ENCODE assay signal across 20 mouse cellular contexts in the genomic region with DNA sequence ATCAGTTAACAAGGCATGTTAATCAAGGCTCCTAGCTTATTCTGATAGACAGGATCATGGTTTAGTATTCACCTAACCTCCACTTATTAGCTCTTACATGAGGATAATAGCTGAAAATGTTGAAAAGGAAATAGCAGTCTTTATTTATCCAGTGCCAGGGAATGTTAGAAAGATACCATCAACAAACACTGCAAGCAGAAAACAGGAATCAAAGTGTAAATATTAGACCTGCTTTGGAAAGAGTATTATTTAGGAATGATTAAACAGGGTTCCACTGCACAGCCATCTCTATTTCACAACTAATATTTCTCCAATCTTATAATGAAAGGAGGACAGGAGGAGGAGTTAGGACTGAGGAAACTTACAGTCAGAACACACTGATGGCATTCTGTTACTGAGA.
A peak's percentile ranks its signal among the peaks of the same experiment; 100 is the strongest.
DNase-seq lines count a peak whose midpoint lies in the region; ATAC-seq and TF ChIP-seq lines count a peak whose summit lies in the region.
"Had no signal": no experiment of that assay in that cellular context is flagged by ENCODE, and none has a peak within 500 bp of the region (broad histone marks: within the 10 kb centered on the region; RNA-seq: fewer than 3 reads in every experiment).

No protein-coding gene starts in this region.

- no peak overlapping the region for H3K9ac ChIP-seq in forebrain, embryonic 16.5 days (replicated peaks; ENCODE audit: low read depth, low read length)
- H3K9ac ChIP-seq in liver, embryonic 12.5 days, result no peak overlapping the region
- no peak overlapping the region for H3K9ac ChIP-seq in liver, embryonic 11.5 days (ENCODE audit: low read depth, low read length)
- no peak overlapping the region for H3K9ac ChIP-seq in liver, postnatal 0 days (replicated peaks)
- no peak overlapping the region for H3K9ac ChIP-seq in midbrain, embryonic 16.5 days (ENCODE audit: low read depth, low read length)
- H3K9ac ChIP-seq: embryonic facial prominence, embryonic 15.5 days; intestine, embryonic 15.5 days; limb, embryonic 15.5 days; lung, embryonic 14.5 days had no signal

- no peaks in the 10 kb centered on the region for H3K36me3 ChIP-seq in forebrain, embryonic 10.5 days (replicated peaks)
- no peaks in the 10 kb centered on the region for H3K36me3 ChIP-seq in forebrain, embryonic 16.5 days (ENCODE audit: control insufficient read depth, insufficient read depth)
- H3K36me3 ChIP-seq in liver, embryonic 12.5 days, result no peaks in the 10 kb centered on the region
- H3K36me3 ChIP-seq in liver, embryonic 11.5 days (ENCODE audit: control insufficient read depth, insufficient read depth, low read length), result no peaks in the 10 kb centered on the region
- no peaks in the 10 kb centered on the region for H3K36me3 ChIP-seq in liver, postnatal 0 days (replicated peaks; ENCODE audit: insufficient read depth, low read length)
- H3K36me3 ChIP-seq in midbrain, embryonic 16.5 days (ENCODE audit: control insufficient read depth, insufficient read depth, low read length), result no peaks in the 10 kb centered on the region
- H3K36me3 ChIP-seq: embryonic facial prominence, embryonic 15.5 days; intestine, embryonic 15.5 days; limb, embryonic 15.5 days had no signal

- no peak for ATAC-seq in forebrain, embryonic 16.5 days
- no peak for ATAC-seq in liver, embryonic 12.5 days
- no peak for ATAC-seq in liver, embryonic 11.5 days (replicated peaks; ENCODE audit: low FRiP score)
- peak; percentile 38; the same call in 1 of the 2 replicates for ATAC-seq in liver, postnatal 0 days
- no peak for ATAC-seq in midbrain, embryonic 16.5 days
- ATAC-seq: intestine, embryonic 15.5 days had no signal

- TF ChIP-seq EP300 in liver, postnatal 0 days (IDR thresholded peaks at IDR 0.05; ENCODE audit: low read depth), result no peak

- H3K9me3 ChIP-seq in forebrain, embryonic 10.5 days, result no peaks in the 10 kb centered on the region
- no peaks in the 10 kb centered on the region for H3K9me3 ChIP-seq in forebrain, embryonic 16.5 days (ENCODE audit: control insufficient read depth, low read length)
- H3K9me3 ChIP-seq in liver, embryonic 12.5 days (replicated peaks), result no peaks in the 10 kb centered on the region
- H3K9me3 ChIP-seq in liver, embryonic 11.5 days (ENCODE audit: control insufficient read depth, low read length), result no peaks in the 10 kb centered on the region
- no peaks in the 10 kb centered on the region for H3K9me3 ChIP-seq in liver, postnatal 0 days (ENCODE audit: low read length)
- no peaks in the 10 kb centered on the region for H3K9me3 ChIP-seq in midbrain, embryonic 16.5 days (replicated peaks; ENCODE audit: control insufficient read depth, low read length, poor library complexity, severe bottlenecking)
- H3K9me3 ChIP-seq: embryonic facial prominence, embryonic 15.5 days; intestine, embryonic 15.5 days; limb, embryonic 15.5 days had no signal

- no peak overlapping the region for H3K4me2 ChIP-seq in forebrain, embryonic 16.5 days (ENCODE audit: low read length)
- H3K4me2 ChIP-seq in liver, embryonic 12.5 days, result no peak overlapping the region
- no peak overlapping the region for H3K4me2 ChIP-seq in liver, embryonic 11.5 days
- H3K4me2 ChIP-seq in liver, postnatal 0 days (ENCODE audit: low read depth, low read length), result no peak overlapping the region
- H3K4me2 ChIP-seq in midbrain, embryonic 16.5 days (ENCODE audit: low read length), result no peak overlapping the region
- H3K4me2 ChIP-seq: embryonic facial prominence, embryonic 15.5 days; intestine, embryonic 15.5 days; limb, embryonic 15.5 days; lung, embryonic 14.5 days had no signal

- H3K27me3 ChIP-seq in forebrain, embryonic 10.5 days (ENCODE audit: poor library complexity, severe bottlenecking), result 0 out of 2 replicates have a peak, but pooled peaks cover 7% of the 10 kb centered on the region
- no peaks in the 10 kb centered on the region for H3K27me3 ChIP-seq in forebrain, embryonic 16.5 days (replicated peaks; ENCODE audit: control insufficient read depth, insufficient read depth, low read length)
- no peaks in the 10 kb centered on the region for H3K27me3 ChIP-seq in liver, embryonic 12.5 days (replicated peaks)
- H3K27me3 ChIP-seq in liver, embryonic 11.5 days (replicated peaks; ENCODE audit: control insufficient read depth, insufficient read depth, low read length), result no peaks in the 10 kb centered on the region
- H3K27me3 ChIP-seq in liver, postnatal 0 days (ENCODE audit: insufficient read depth, low read length), result no peaks in the 10 kb centered on the region
- H3K27me3 ChIP-seq in midbrain, embryonic 16.5 days (ENCODE audit: control insufficient read depth, insufficient read depth, low read depth, low read length), result no peaks in the 10 kb centered on the region
- H3K27me3 ChIP-seq: embryonic facial prominence, embryonic 15.5 days; intestine, embryonic 15.5 days; limb, embryonic 15.5 days had no signal

- no peak for DNase-seq in forebrain, embryonic 10.5 days (ENCODE audit: extremely low spot score, low spot score)
- no peak for DNase-seq in liver, embryonic 11.5 days (ENCODE audit: low spot score)
- no peak for DNase-seq in liver, postnatal 0 days
- DNase-seq in embryo, embryonic 11 days, result no peak
- DNase-seq in urinary bladder, postnatal 36 days (ENCODE audit: low spot score in 2 of 2), result no peak
- DNase-seq: adrenal gland, postnatal 10 days; cerebellum, adult 2 months; cerebellum, postnatal 25 days; gastrocnemius, postnatal 14 days; heart, adult 2 months; kidney, adult 8-10 months; kidney, postnatal 14 days; left cerebral cortex, postnatal 4 days; lung, embryonic 14.5 days had no signal

- peaks cover 72% of the 10 kb centered on the region for H3K4me1 ChIP-seq in forebrain, embryonic 10.5 days
- H3K4me1 ChIP-seq in forebrain, embryonic 16.5 days (replicated peaks; ENCODE audit: control insufficient read depth, insufficient read depth, low read length), result peaks cover 18% of the 10 kb centered on the region
- peaks cover 47% of the 10 kb centered on the region for H3K4me1 ChIP-seq in liver, embryonic 12.5 days
- peaks cover 9% of the 10 kb centered on the region; the same call in 1 of the 2 replicates for H3K4me1 ChIP-seq in liver, embryonic 11.5 days (replicated peaks; ENCODE audit: control insufficient read depth, insufficient read depth, low read length)
- peaks cover 14% of the 10 kb centered on the region for H3K4me1 ChIP-seq in liver, postnatal 0 days (ENCODE audit: insufficient read depth)
- peaks cover 24% of the 10 kb centered on the region for H3K4me1 ChIP-seq in midbrain, embryonic 16.5 days (ENCODE audit: control insufficient read depth, insufficient read depth, low read length)
- H3K4me1 ChIP-seq: intestine, embryonic 15.5 days had no signal

- no peak overlapping the region for H3K4me3 ChIP-seq in forebrain, embryonic 10.5 days
- no peak overlapping the region for H3K4me3 ChIP-seq in forebrain, embryonic 16.5 days (replicated peaks; ENCODE audit: low read length)
- H3K4me3 ChIP-seq in liver, embryonic 12.5 days, result no peak overlapping the region
- no peak overlapping the region for H3K4me3 ChIP-seq in liver, embryonic 11.5 days (ENCODE audit: low read depth, low read length)
- H3K4me3 ChIP-seq in liver, postnatal 0 days (ENCODE audit: low read depth, low read length), result no peak overlapping the region
- H3K4me3 ChIP-seq in midbrain, embryonic 16.5 days (ENCODE audit: low read depth, low read length), result no peak overlapping the region
- H3K4me3 ChIP-seq: embryonic facial prominence, embryonic 15.5 days; heart, adult 2 months; intestine, embryonic 15.5 days; limb, embryonic 15.5 days had no signal

- no peak for TF ChIP-seq CTCF in liver, postnatal 0 days (IDR thresholded peaks at IDR 0.05; ENCODE audit: low read depth)

- peak overlapping the region; percentile 79 for H3K27ac ChIP-seq in forebrain, embryonic 10.5 days
- H3K27ac ChIP-seq in forebrain, embryonic 16.5 days (ENCODE audit: low read length), result no peak overlapping the region
- peak overlapping the region; percentile 30; the same call in 1 of the 2 replicates for H3K27ac ChIP-seq in liver, embryonic 12.5 days
- no peak overlapping the region for H3K27ac ChIP-seq in liver, embryonic 11.5 days (ENCODE audit: low read depth, low read length)
- H3K27ac ChIP-seq in liver, postnatal 0 days (ENCODE audit: low read depth), result 0 out of 2 replicates have a peak overlapping the region, but pooled peaks have one; percentile 37
- H3K27ac ChIP-seq in midbrain, embryonic 16.5 days (ENCODE audit: low read length), result peak overlapping the region; percentile 25; the same call in 1 of the 2 replicates
- H3K27ac ChIP-seq: embryonic facial prominence, embryonic 15.5 days; heart, adult 2 months; intestine, embryonic 15.5 days; limb, embryonic 15.5 days had no signal

Comparison
In these comparisons a context has a peak if more than half of its experiments do, and no peak if none do; other contexts are left out.
1. H3K27ac ChIP-seq: peak in forebrain, embryonic 10.5 days (single experiment), liver, embryonic 12.5 days (single experiment), liver, postnatal 0 days (single experiment) and midbrain, embryonic 16.5 days (single experiment); none in forebrain, embryonic 16.5 days (single experiment) and liver, embryonic 11.5 days (single experiment).